Mouse (Mus musculus): ENCODE measurements at regions not wholly inside any gene's neighbourhood (a gene's known extent, or its start where the extent isn't known, plus 50 kb on each side); places are given as distances from the start of the nearest gene placed in this dataset.

DNA sequence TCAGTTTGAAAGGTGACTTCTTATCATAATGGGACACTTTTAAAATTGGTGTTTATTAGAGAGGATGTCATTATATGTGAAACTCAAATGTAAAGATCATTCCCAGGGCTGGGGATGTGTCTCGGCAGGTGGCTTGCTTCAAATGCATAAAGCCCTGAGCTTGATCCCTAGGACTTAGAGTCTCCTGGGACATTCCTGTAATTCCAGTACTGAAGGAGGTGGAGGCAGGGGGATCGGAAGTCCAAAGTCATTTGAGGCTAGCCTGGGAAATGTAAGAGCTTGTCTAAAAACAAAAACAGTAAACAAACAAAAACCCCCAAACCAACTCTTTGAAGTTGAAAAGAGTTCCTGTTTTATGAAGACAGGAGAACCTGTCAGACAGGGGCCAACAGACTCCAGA is 94.6 kb upstream of the Map3k1 start:
- TF ChIP-seq CTCF (IDR thresholded peaks at IDR 0.05; ENCODE audit: control insufficient read depth, insufficient read depth, insufficient replicate concordance, low read depth, low read length), result no peak
- no peak for TF ChIP-seq POLR2A (IDR thresholded peaks at IDR 0.05; ENCODE audit: control insufficient read depth, low read depth, low read length)
